Mouse (Mus musculus) left cerebral cortex, adult 2 months (tissue): Measurements from ENCODE around the gene Cc2d2a. TPM values are rescaled to one million over a fixed set of nuclear protein-coding genes. Genes with fewer than 3 reads are reported as not detected.
A peak's percentile ranks its signal among the peaks of the same experiment; 100 is the strongest.

Experiments
- DNase-seq, 2 experiments: peaks; one replicate each; pipeline ENCODE4 v3.0.0; 2021 to 2022; ENCODE audit warnings: low spot score in 2 of 2, mixed read lengths in 1 of 2; ENCODE audit errors: extremely low spot score in 1 of 2
- H3K27ac ChIP-seq: fragments of 200-600 bp; 2 replicates; pipeline ENCODE4 v1.8.1; 2022
- H3K4me3 ChIP-seq: fragments of 200-600 bp; 2 replicates; pipeline ENCODE4 v1.8.1; 2022
- CTCF ChIP-seq: fragments of 200-600 bp; IDR thresholded peaks from 2 replicates; pipeline ENCODE4 v1.8.1; 2022; ENCODE audit warnings: antibody characterized with exemption, mild to moderate bottlenecking, moderate library complexity
- intact Hi-C: fragments of 180-260 bp; cut with DNase I; formaldehyde crosslinking; loops from one replicate; pipeline ENCODE4 v1.15.1; 2025
- long read RNA-seq, 2 experiments: library from polyadenylated mRNA; stranded (forward); transcript quantifications; one replicate each; pipeline ENCODE4 v2.0.0; 2021; ENCODE audit warnings: borderline mapping rate in 2 of 2
- total RNA-seq, 2 experiments: library from RNA; stranded (reverse); gene quantifications; 2 replicates each; pipeline ENCODE4 v1.2.3; 2021

Gene Cc2d2a
- 10 to 100 TPM; 17.6 to 19.9 TPM for total RNA-seq
- long read RNA-seq, experiment 1, partial matches to known transcripts: 1 of 6 reads
- long read RNA-seq, experiment 1, other reads (novel, unspliced or antisense): 5 of 6 reads
- long read RNA-seq, experiment 2, partial matches to known transcripts: 1 of 7 reads
- long read RNA-seq, experiment 2, other reads (novel, unspliced or antisense): 6 of 7 reads

GRCm38 (mm10) chr5:43661997-43662961 lies at the start of gene Cc2d2a:
Gene Cc2d2a (plus strand): TSS chr5:43662346.
- peak; percentile 32 for TF ChIP-seq CTCF
- DNase-seq: peak; percentile 17 to 28
- peak within 1 kb of the TSS; percentile 92 for H3K27ac ChIP-seq
- intact Hi-C loops: loop anchor here (10.0 kb wide), 1 partner anchor 427 kb away; the partner anchor contains the start of gene Cpeb2
- H3K4me3 ChIP-seq: peak within 1 kb of the TSS; percentile 55

DNA sequence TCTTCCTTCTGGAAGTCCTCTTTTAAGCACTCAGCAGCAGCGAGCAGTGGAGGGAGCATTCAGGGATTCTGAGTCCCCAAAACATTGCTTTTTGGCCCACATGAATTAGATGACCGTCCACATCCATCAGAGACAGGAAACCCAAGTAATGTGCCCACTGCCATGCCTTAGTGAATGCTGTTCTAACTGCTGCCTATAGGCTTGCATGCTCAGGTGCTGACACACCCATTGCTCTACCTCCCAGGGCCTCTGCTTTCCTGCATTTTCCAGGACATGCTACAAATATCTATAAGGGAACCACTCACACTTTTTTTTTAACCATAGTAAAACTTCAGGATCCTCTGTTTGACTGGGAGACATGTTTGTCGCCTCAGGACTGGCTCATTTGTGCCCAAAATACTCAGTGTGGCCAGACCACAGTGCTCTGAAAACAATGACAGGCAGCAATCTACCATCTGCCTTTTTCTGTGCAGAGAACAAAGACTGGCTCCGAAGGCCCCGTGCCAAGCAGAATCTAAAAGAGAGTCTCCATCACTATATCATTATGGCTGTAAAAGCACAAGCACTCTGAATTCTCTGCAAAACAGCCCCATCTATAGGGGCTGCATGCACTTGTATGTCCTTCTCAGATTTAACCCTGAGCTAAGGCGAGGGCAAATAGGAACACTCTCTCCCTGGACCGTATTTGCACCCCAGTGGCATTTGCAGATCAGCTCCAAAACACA lies 40.4 kb upstream of the Cc2d2a start:
- DNase-seq: no peak
- TF ChIP-seq CTCF: peak; percentile 9; the same call in 1 of the 2 replicates
- intact Hi-C loops: no loop called here
- Histone ChIP-seq H3K27ac (no peak overlapping the region), H3K4me3 (no peak overlapping the region)

DNA sequence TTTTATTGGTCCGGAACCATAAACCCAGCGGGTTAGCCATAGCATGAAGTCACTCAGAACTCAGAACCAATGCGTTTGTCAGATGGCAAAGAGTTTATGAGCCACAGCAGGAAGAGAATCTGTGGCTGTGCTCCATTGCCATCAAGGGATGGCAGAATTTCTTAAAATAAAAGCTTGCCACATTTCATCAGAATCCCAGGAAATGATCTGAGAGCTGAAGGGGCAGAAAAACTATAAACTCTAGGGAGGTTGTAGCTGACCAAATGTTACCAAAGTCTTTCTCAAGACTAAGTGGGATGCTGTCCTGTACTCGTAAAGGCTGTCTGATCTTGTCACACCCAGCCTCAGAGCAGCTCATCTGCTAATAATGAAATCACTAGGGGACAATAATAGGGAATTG lies 36.7 kb upstream of the Cc2d2a start:
- intact Hi-C loops: no loop called here
- H3K27ac ChIP-seq: no peak overlapping the region
- TF ChIP-seq CTCF: no peak
- no peak overlapping the region for H3K4me3 ChIP-seq
- no peak for DNase-seq

- no peak overlapping the region for H3K27ac ChIP-seq
- DNase-seq: no peak
- TF ChIP-seq CTCF: no peak
- H3K4me3 ChIP-seq: no peak overlapping the region
- intact Hi-C loops: loop anchor here (1.0 to 5.0 kb wide), 3 partner anchors 52 to 1747 kb away; no protein-coding TSS in a partner anchor
These were observed 28.0 kb upstream of the Cc2d2a start for GRCm38 (mm10) chr5:43634071-43634601.

DNA sequence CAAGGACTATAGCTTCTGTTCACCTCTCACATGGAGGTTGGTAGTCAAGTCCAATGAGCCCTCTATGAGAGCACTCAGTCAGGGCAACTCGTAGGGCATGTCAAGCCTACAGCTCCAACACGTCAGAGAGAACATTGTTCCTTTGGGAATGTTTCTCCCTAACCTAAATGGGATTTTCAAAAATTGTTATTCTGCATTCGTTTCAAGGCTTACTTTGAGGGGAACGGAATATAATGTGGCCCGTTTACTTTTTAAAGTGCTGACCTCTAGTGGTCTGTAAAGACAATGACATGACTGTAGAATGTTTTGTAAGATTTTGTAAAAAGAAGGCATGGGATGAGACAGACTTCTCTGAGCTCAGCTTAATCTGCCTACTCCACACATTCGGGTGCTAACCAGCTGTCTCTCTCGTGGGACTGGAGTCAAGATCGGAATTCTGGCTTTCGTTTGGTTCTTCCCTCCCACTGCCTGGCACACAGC lies 27.5 kb upstream of the Cc2d2a start:
- intact Hi-C loops: loop anchor here (1.0 to 5.0 kb wide), 3 partner anchors 52 to 1747 kb away; no protein-coding TSS in a partner anchor
- DNase-seq: peak; percentile 40 to 46
- no peak overlapping the region for H3K27ac ChIP-seq
- TF ChIP-seq CTCF: peak; percentile 85
- no peak overlapping the region for H3K4me3 ChIP-seq

- no peak for TF ChIP-seq CTCF
- no peak overlapping the region for H3K27ac ChIP-seq
- no peak overlapping the region for H3K4me3 ChIP-seq
- DNase-seq: no peak
- intact Hi-C loops: no loop called here
These were observed 17.1 kb upstream of the Cc2d2a start for GRCm38 (mm10) chr5:43645020-43645419.

DNA sequence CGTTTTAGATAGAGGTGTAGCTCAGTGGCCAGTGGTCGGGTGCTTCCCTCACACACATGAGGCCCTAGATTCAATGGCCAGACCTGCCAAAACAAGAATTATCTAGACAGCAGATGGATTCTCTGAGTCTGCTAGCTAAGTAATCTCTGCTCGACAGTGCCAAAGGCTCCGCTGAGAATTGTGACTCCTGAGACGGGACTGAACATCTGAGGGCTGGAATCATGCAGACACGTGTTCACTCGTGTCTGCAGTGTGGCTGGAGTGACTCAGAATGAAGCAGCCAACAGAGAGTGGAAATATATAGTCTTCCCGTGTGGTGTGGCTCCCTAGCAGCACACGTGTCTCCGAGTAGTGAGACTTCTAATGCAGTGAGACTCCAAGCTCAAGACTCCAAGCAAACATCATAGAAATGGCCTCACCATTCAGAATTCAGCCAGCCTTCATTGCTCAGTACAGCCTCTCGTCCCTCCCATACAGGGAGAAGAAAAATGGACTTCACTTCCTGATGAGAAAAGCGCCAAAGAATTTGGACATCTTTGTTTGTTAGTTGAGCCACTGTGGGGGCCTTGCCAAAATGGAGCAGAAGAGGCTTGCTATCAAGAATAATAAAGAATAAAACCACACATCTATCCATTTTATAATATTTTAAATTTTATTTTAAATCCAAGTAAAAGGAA lies 14.9 kb upstream of the Cc2d2a start:
- Histone ChIP-seq H3K27ac (no peak overlapping the region), H3K4me3 (no peak overlapping the region)
- no peak for TF ChIP-seq CTCF
- intact Hi-C loops: no loop called here
- DNase-seq: no peak

DNA sequence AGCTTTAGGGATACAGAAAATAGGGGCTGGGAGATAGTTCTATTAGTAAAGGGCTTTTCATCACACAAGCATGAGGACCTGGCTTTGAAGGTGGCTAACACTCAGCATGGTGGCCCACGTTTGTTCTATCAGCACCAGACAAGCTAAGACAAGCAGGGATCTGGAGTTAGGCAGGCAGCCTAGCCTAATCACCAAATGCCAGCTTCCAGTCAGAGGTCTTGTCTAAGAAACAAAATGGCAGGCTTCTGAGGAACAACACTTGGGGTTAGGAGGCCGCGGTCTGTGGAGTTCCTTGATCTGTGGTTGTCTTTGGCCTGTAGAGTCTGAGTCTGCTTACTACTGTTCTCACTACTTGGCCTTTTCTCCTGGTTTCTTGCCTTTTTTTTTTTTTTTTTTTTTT lies 648 bp upstream of the Cc2d2a start:
- intact Hi-C loops: loop anchor here (10.0 kb wide), 1 partner anchor 427 kb away; the partner anchor contains the start of gene Cpeb2
- H3K4me3 ChIP-seq: peak overlapping the region; percentile 55; the same call in 1 of the 2 replicates
- H3K27ac ChIP-seq: peak overlapping the region; percentile 92; the same call in 1 of the 2 replicates
- TF ChIP-seq CTCF: no peak
- DNase-seq: no peak

- Histone ChIP-seq H3K27ac (peak overlapping the region; percentile 92; the same call in 1 of the 2 replicates), H3K4me3 (peak overlapping the region; percentile 55; the same call in 1 of the 2 replicates)
- no peak for TF ChIP-seq CTCF
- intact Hi-C loops: loop anchor here (10.0 kb wide), 1 partner anchor 429 kb away; the partner anchor contains the start of gene Cpeb2
- DNase-seq: no peak
These were observed 1.4 kb downstream of the Cc2d2a start for GRCm38 (mm10) chr5:43663531-43663930.

- no peak for TF ChIP-seq CTCF
- intact Hi-C loops: loop anchor here (10.0 kb wide), 1 partner anchor 430 kb away; the partner anchor contains the start of gene Cpeb2
- peak overlapping the region; percentile 56; the same call in 1 of the 2 replicates for H3K27ac ChIP-seq
- no peak for DNase-seq
- peak overlapping the region; percentile 14; the same call in 1 of the 2 replicates for H3K4me3 ChIP-seq
These were observed 3.0 kb downstream of the Cc2d2a start for GRCm38 (mm10) chr5:43665144-43665543.
